Mouse (Mus musculus) heart, embryonic 15.5 days (tissue): ENCODE measurements around the gene Wwox. TPM values are rescaled to one million over a fixed set of nuclear protein-coding genes. Genes with fewer than 3 reads are reported as not detected.

Source experiments
- ATAC-seq: fragments of 200-750 bp; cut with Nextera tagmentation; replicated peaks from 2 replicates; pipeline ENCODE4 v1.8.0; 2017; ENCODE audit warnings: low read depth, moderate TSS enrichment; ENCODE audit not compliant: insufficient number of reproducible peaks, insufficient read depth, low FRiP score
- H3K27ac ChIP-seq: fragments of 300-500 bp; sonication (generic); 2 replicates; pipeline ENCODE4 v1.5.1; 2015; ENCODE audit warnings: mild to moderate bottlenecking, inconsistent platforms
- H3K27me3 ChIP-seq: fragments of 300-500 bp; sonication (generic); 2 replicates; pipeline ENCODE4 v1.6.1; 2015; ENCODE audit warnings: inconsistent platforms
- H3K36me3 ChIP-seq: fragments of 300-500 bp; sonication (generic); 2 replicates; pipeline ENCODE4 v1.6.1; 2015; ENCODE audit warnings: mild to moderate bottlenecking, inconsistent platforms
- H3K4me1 ChIP-seq: fragments of 300-500 bp; sonication (generic); replicated peaks from 2 replicates; pipeline ENCODE4 v1.6.1; 2015; ENCODE audit warnings: inconsistent platforms
- H3K4me2 ChIP-seq: fragments of 300-500 bp; sonication (generic); 2 replicates; pipeline ENCODE4 v1.6.1; 2015; ENCODE audit warnings: inconsistent platforms, mild to moderate bottlenecking, moderate library complexity
- H3K4me3 ChIP-seq: fragments of 300-500 bp; sonication (generic); 2 replicates; pipeline ENCODE4 v1.5.1; 2015; ENCODE audit warnings: mild to moderate bottlenecking, inconsistent platforms
- H3K9ac ChIP-seq: fragments of 300-500 bp; sonication (generic); 2 replicates; pipeline ENCODE4 v1.6.1; 2015; ENCODE audit warnings: mild to moderate bottlenecking, inconsistent platforms
- H3K9me3 ChIP-seq: fragments of 300-500 bp; sonication (generic); replicated peaks from 2 replicates; pipeline ENCODE4 v1.6.1; 2016; ENCODE audit warnings: inconsistent platforms
- WGBS: fragments of 180-500 bp; shearing (Covaris S2); methylation state at CpG from one replicate; pipeline ENCODE4 v1.1.7; 2015; ENCODE audit warnings: mixed read lengths; 5-methylcytosine and 5-hydroxymethylcytosine counted together
- polyA plus RNA-seq: library from polyadenylated mRNA; unstranded; fragments of >200 nt; fragmentation: Nextera tagmentation; extraction: Ambion mirVana; gene quantifications from 2 replicates; pipeline ENCODE4 v1.2.1, GENCODE M21; 2015

The Wwox gene
- polyA plus RNA-seq, 1 experiment from 2014 or later = 10.9 TPM

GRCm38 (mm10) chr8:114703517-114703916 lies 264.1 kb downstream of the Wwox start:
- ATAC-seq = no peak
- WGBS = 64% methylated on average over 5 of the region's 5 CpGs
- Histone ChIP-seq H3K4me2 (no peak overlapping the region), H3K4me3 (no peak overlapping the region), H3K9ac (no peak overlapping the region), H3K27me3 (no peaks in the 10 kb centered on the region), H3K4me1 (no peaks in the 10 kb centered on the region; the same call in 1 of the 2 replicates), H3K27ac (no peak overlapping the region), H3K9me3 (no peaks in the 10 kb centered on the region), H3K36me3 (no peaks in the 10 kb centered on the region)

- no peak overlapping the region for H3K27ac ChIP-seq
- no peaks in the 10 kb centered on the region for H3K27me3 ChIP-seq
- WGBS = 61% methylated on average over 15 of the region's 15 CpGs
- no peak for ATAC-seq
- H3K9ac ChIP-seq = no peak overlapping the region
- no peak overlapping the region for H3K4me3 ChIP-seq
- no peaks in the 10 kb centered on the region for H3K9me3 ChIP-seq
- no peaks in the 10 kb centered on the region; the same call in 1 of the 2 replicates for H3K4me1 ChIP-seq
- H3K36me3 ChIP-seq = no peaks in the 10 kb centered on the region
- 0 out of 2 replicates have a peak overlapping the region, but pooled peaks have one; percentile 6 for H3K4me2 ChIP-seq
These were observed 268.2 kb downstream of the Wwox start for GRCm38 (mm10) chr8:114707538-114708138.

GRCm38 (mm10) chr8:114715318-114716070 lies 276.0 kb downstream of the Wwox start:
- H3K4me1 ChIP-seq = no peaks in the 10 kb centered on the region
- H3K9ac ChIP-seq = no peak overlapping the region
- H3K27ac ChIP-seq = no peak overlapping the region
- H3K36me3 ChIP-seq = no peaks in the 10 kb centered on the region
- 62% methylated on average over 13 of the region's 13 CpGs for WGBS
- H3K4me2 ChIP-seq = no peak overlapping the region
- H3K4me3 ChIP-seq = no peak overlapping the region
- no peaks in the 10 kb centered on the region for H3K27me3 ChIP-seq
- ATAC-seq = no peak
- H3K9me3 ChIP-seq = no peaks in the 10 kb centered on the region

DNA sequence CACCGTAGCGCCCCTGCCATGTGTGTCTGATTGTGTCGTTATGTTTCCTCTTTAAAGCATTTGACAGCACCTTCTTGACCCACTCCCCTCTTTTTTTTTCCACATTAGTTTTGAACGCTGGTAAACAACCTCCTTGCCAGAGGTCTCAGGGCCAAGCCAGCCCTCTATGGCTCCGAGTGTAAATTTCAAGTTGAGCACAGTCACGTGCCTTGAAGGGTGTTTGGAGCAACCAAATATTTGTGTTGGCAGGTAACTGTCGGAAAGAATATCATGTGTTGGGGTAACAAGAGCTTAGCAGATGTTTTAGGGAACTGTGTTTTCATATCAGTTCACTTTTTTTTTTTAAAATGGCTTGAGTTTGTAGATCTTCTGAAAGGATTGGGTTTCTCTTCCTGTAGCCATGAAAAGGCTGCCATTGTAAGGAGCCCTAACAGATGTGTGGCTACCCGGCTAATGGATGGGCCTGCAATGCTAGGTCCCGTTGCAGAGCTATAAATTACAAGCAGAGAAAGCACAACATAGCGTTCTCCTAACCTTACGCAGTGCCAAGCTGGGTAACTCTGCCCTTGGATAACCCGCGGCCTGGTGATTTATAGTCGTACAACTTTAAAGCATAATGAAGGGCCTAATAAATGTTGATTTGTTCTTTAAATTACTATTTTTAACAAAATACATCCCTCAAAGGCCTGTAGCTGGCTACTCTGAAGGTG lies 277.2 kb downstream of the Wwox start:
- H3K4me2 ChIP-seq = no peak overlapping the region
- H3K4me1 ChIP-seq = no peaks in the 10 kb centered on the region
- no peaks in the 10 kb centered on the region for H3K27me3 ChIP-seq
- 75% methylated on average over 14 of the region's 14 CpGs for WGBS
- H3K9ac ChIP-seq = no peak overlapping the region
- no peak overlapping the region for H3K27ac ChIP-seq
- H3K9me3 ChIP-seq = no peaks in the 10 kb centered on the region
- ATAC-seq = no peak
- no peak overlapping the region for H3K4me3 ChIP-seq
- no peaks in the 10 kb centered on the region for H3K36me3 ChIP-seq

GRCm38 (mm10) chr8:114718821-114719220 lies 279.4 kb downstream of the Wwox start:
- Histone ChIP-seq H3K4me3 (no peak overlapping the region), H3K9me3 (no peaks in the 10 kb centered on the region), H3K36me3 (no peaks in the 10 kb centered on the region), H3K27ac (no peak overlapping the region), H3K4me1 (no peaks in the 10 kb centered on the region), H3K27me3 (no peaks in the 10 kb centered on the region), H3K9ac (no peak overlapping the region), H3K4me2 (no peak overlapping the region)
- 75% methylated on average over 4 of the region's 4 CpGs for WGBS
- ATAC-seq = no peak

DNA sequence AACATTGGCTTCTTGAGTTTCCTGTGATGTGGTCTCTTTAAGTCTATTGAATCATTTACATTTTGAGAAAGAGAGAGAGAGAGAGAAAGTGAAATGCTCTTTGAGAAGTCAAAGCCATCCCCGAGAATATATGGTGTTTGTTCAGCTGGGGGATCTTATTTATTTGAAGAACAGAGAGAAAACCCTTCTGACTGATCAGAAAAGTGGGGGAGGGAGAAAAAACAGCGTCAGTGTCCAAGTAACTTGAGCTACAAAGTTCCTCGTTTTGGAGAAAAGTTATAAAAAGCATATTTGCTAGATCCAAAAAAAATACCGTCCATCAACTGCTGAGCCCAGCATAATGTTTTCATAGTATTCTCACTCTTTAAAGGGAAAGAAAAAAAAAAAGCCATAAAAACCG lies 283.2 kb downstream of the Wwox start:
- H3K36me3 ChIP-seq = no peaks in the 10 kb centered on the region
- no peak overlapping the region for H3K9ac ChIP-seq
- no peak for ATAC-seq
- H3K9me3 ChIP-seq = no peaks in the 10 kb centered on the region
- no peaks in the 10 kb centered on the region for H3K4me1 ChIP-seq
- no peak overlapping the region for H3K4me2 ChIP-seq
- H3K27ac ChIP-seq = no peak overlapping the region
- 58% methylated on average over 5 of the region's 5 CpGs for WGBS
- H3K4me3 ChIP-seq = no peak overlapping the region
- H3K27me3 ChIP-seq = no peaks in the 10 kb centered on the region

DNA sequence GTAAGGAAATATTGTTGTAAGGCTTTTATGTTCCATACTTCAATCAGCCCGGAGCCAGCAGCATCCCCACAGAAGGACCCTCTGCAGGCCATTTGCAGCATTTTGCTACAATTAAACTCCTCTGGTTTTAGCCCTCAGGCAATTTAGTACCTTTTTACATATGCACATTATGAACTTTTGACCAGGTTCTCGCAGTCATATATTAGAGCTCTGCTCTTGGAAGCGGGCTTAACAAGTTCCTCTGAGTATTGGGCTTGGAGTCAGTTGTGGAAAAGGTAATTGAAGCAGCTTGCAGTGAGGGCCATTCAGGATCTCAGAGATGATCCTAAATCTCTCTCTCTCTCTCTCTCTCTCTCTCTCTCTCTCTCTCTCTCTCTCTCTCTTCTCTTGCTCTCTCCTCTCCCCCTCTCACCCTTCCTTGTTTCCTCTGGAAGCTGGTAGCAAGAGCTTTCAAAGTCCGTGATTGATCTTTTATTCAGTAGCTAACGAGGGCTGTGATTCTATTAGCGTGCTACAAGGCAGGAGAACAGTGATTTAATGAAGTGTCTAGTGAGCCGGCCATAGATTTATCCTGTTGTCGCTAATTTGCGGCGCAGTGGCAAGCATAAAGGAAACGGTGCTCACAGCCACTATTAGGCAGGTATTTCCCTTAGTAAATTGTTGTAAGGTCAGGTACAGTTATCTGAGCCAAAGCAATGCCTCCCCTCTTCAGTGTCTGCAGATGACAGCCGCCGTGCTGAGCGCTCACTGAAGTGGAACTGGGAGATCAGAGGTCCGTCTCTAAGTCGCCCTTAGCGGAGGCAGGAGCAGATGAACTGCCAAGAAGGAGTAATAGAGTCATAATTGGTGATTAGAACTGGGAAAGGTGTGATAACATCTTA lies 292.0 kb downstream of the Wwox start:
- 66% methylated on average over 17 of the region's 17 CpGs for WGBS
- Histone ChIP-seq H3K27me3 (no peaks in the 10 kb centered on the region), H3K9ac (no peak overlapping the region), H3K9me3 (no peaks in the 10 kb centered on the region), H3K27ac (no peak overlapping the region), H3K4me2 (no peak overlapping the region), H3K36me3 (no peaks in the 10 kb centered on the region), H3K4me3 (no peak overlapping the region), H3K4me1 (no peaks in the 10 kb centered on the region)
- no peak for ATAC-seq

DNA sequence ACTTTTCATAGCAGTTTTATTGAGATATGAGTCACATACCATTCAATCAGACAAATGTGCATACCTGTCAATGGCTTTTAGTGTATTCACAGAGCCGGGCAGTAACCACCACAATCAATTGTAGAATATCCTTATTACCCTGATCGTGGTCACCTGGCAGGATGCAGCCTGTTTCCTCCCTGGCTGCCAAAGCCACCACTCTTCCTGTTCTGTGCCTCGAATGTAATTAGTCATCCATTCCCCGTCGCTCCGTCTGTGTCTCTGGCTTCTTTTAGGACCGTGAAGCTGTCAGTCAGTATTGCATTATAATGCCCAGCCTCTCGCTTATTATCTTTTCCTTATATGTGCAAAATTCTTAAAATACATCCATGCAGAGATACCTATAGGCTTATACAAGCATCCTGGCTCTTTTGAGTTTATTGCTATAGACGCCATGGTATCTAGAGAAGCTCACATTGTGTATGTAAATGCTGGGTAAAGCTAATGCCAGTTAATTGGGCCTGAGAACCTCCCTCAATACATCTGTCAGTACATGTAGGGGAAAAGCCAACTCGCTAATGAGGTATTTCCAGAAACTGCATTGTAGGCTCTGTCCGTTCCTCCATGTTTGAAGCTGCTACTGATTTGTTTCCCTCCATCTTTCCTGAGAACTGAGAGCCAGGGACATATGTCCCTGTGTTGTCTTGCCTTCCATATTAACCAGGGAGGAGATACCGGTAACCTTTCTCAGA lies 303.9 kb downstream of the Wwox start:
- WGBS = 66% methylated on average over 12 of the region's 12 CpGs
- no peaks in the 10 kb centered on the region for H3K36me3 ChIP-seq
- H3K4me3 ChIP-seq = no peak overlapping the region
- no peak overlapping the region for H3K27ac ChIP-seq
- no peak overlapping the region for H3K9ac ChIP-seq
- no peak for ATAC-seq
- H3K4me2 ChIP-seq = no peak overlapping the region
- H3K9me3 ChIP-seq = peaks cover 5% of the 10 kb centered on the region; the same call in 1 of the 2 replicates
- H3K4me1 ChIP-seq = no peaks in the 10 kb centered on the region
- no peaks in the 10 kb centered on the region for H3K27me3 ChIP-seq

DNA sequence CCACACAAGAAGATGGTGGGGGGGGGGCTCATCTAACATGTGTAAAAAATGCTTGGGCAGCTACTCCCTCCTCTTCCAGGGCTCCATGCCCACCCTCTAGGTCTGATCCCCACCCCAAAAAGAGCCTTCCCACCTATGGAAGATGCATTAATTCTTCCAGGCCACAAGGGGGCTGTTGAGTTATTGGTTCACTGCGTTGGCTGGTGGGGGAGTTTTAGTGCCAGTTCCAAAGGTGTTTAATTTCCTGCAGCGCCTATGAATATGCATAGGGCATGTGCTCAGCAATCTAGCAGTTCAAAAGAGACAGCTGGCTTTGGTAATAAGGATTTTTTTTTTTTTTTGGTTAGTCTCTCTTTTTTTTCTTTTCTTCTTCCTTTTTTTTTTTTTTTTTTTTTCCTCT lies 306.9 kb downstream of the Wwox start:
- Histone ChIP-seq H3K27me3 (no peaks in the 10 kb centered on the region), H3K36me3 (no peaks in the 10 kb centered on the region), H3K4me1 (0 out of 2 replicates have a peak, but pooled peaks cover 2% of the 10 kb centered on the region), H3K9ac (no peak overlapping the region), H3K4me3 (no peak overlapping the region), H3K4me2 (no peak overlapping the region), H3K9me3 (no peaks in the 10 kb centered on the region), H3K27ac (no peak overlapping the region)
- no peak for ATAC-seq
- WGBS = 70% methylated on average over 2 of the region's 2 CpGs

- Histone ChIP-seq H3K4me2 (no peak overlapping the region), H3K27ac (no peak overlapping the region), H3K4me3 (no peak overlapping the region), H3K4me1 (0 out of 2 replicates have a peak, but pooled peaks cover 2% of the 10 kb centered on the region), H3K9me3 (no peaks in the 10 kb centered on the region), H3K36me3 (no peaks in the 10 kb centered on the region), H3K27me3 (no peaks in the 10 kb centered on the region), H3K9ac (no peak overlapping the region)
- WGBS = 73% methylated on average over 18 of the region's 18 CpGs
- no peak for ATAC-seq
These were observed 312.1 kb downstream of the Wwox start for GRCm38 (mm10) chr8:114751376-114752135.
